In the genomic region with DNA sequence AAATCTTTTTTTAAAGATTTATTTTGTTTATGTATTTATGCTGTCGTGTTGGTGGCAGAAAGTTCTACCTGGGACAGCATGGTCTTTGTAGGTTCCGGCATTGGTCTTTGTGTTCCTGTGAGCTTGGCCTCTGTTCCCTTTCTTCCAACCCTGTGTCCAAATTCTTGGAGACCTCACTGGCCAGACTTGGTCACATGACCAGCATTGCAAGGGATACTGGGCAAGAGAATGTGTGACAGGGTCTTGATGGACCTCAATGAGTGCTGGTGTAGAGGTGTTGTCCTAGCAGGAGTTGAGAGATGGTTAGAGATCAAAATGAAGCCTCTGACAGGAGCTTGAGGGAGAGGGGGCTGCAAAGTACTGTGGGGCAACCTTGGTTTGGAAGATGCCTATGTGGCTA, we compare ENCODE assay signal across 16 mouse cellular contexts. TPM values are rescaled to one million over a fixed set of nuclear protein-coding genes. Genes with fewer than 3 reads are reported as not detected.
"Had no signal": no experiment of that assay in that cellular context is flagged by ENCODE, and none has a peak within 500 bp of the region (broad histone marks: within the 10 kb centered on the region; RNA-seq: fewer than 3 reads in every experiment).

No protein-coding gene starts in this region.

- H3K4me3 ChIP-seq: lung, embryonic 15.5 days; midbrain, embryonic 10.5 days; midbrain, embryonic 12.5 days; neural tube, embryonic 12.5 days; stomach, embryonic 15.5 days had no signal

- H3K36me3 ChIP-seq: lung, embryonic 15.5 days; midbrain, embryonic 10.5 days; midbrain, embryonic 12.5 days; neural tube, embryonic 12.5 days; stomach, embryonic 15.5 days had no signal

- H3K27ac ChIP-seq: macrophage; midbrain, embryonic 10.5 days; midbrain, embryonic 12.5 days; neural tube, embryonic 12.5 days; stomach, embryonic 15.5 days; stomach, postnatal 0 days had no signal

- H3K4me1 ChIP-seq: midbrain, embryonic 10.5 days; midbrain, embryonic 12.5 days; neural tube, embryonic 12.5 days; stomach, embryonic 15.5 days had no signal

- H3K4me2 ChIP-seq: lung, embryonic 15.5 days; midbrain, embryonic 12.5 days; neural tube, embryonic 12.5 days; stomach, embryonic 15.5 days had no signal

- DNase-seq: liver, postnatal 0 days; lung, adult 2 months; lung, postnatal 10 days; midbrain, embryonic 14.5 days; right cerebral cortex, postnatal 14 days; thymus, adult 2 months; thymus, postnatal 25 days; thymus, postnatal 4 days had no signal

- H3K9me3 ChIP-seq: lung, embryonic 15.5 days; midbrain, embryonic 10.5 days; midbrain, embryonic 12.5 days; neural tube, embryonic 12.5 days; stomach, embryonic 15.5 days had no signal

- H3K27me3 ChIP-seq: lung, embryonic 15.5 days; midbrain, embryonic 12.5 days; neural tube, embryonic 12.5 days; stomach, embryonic 15.5 days had no signal

- ATAC-seq: liver, postnatal 0 days; midbrain, embryonic 16.5 days had no signal

- H3K9ac ChIP-seq: liver, postnatal 0 days; lung, embryonic 15.5 days; midbrain, embryonic 12.5 days; neural tube, embryonic 12.5 days; stomach, embryonic 15.5 days had no signal

RNA-seq across cellular contexts. Expression of a gene that starts 12.2 kb away (rescaled TPM):
- polyA plus RNA-seq: macrophage had no signal
